Mouse (Mus musculus) megakaryocyte, embryonic 14.5 days (primary cell): ENCODE results near the gene Slc36a4.

Experiments used
- FLI1 ChIP-seq: IDR thresholded peaks from 2 replicates; pipeline ENCODE4 v1.6.1; 2012; ENCODE audit warnings: low read length, inconsistent platforms, mixed read lengths
- GATA1 ChIP-seq: IDR thresholded peaks from 3 replicates; pipeline ENCODE4 v1.6.1; 2012; ENCODE audit warnings: mixed read lengths, low read length, inconsistent platforms, borderline replicate concordance

- TF ChIP-seq FLI1 (no peak), GATA1 (no peak)
These were observed 40.1 kb upstream of the Slc36a4 start for GRCm38 (mm10) chr9:15669452-15669851.
